Mouse (Mus musculus) G1E (cell line): ENCODE data around the gene Nrp1. TPM values are rescaled to one million over a fixed set of nuclear protein-coding genes. Genes with fewer than 3 reads are reported as not detected.

Source experiments
- ATAC-seq: 2 replicates; pipeline ENCODE4 v1.8.0; 2016; ENCODE audit warnings: mild to moderate bottlenecking; ENCODE audit not compliant: insufficient number of reproducible peaks, poor library complexity, low FRiP score, severe bottlenecking; ENCODE audit errors: extremely low read depth
- DNase-seq: peaks from one replicate; pipeline ENCODE4 v3.0.0; 2012; ENCODE audit warnings: low spot score
- H3K27me3 ChIP-seq: 2 replicates; pipeline ENCODE4 v1.6.1; 2012; ENCODE audit warnings: mild to moderate bottlenecking, low read length, inconsistent platforms; ENCODE audit not compliant: insufficient read depth
- H3K36me3 ChIP-seq: replicated peaks from 2 replicates; pipeline ENCODE3; 2012; ENCODE audit warnings: mild to moderate bottlenecking, inconsistent platforms
- H3K4me1 ChIP-seq: 2 replicates; pipeline ENCODE4 v1.6.1; 2012; ENCODE audit warnings: low read depth, low read length, inconsistent platforms, mixed read lengths; ENCODE audit not compliant: insufficient read depth
- H3K4me3 ChIP-seq: 2 replicates; pipeline ENCODE4 v1.5.1; 2012; ENCODE audit warnings: low read depth, mild to moderate bottlenecking, inconsistent platforms, low read length, moderate library complexity, mixed read lengths
- H3K9me3 ChIP-seq: replicated peaks from 2 replicates; pipeline ENCODE4 v1.6.1; 2012; ENCODE audit warnings: inconsistent platforms
- CTCF ChIP-seq: IDR thresholded peaks from 2 replicates; pipeline ENCODE4 v1.5.1; 2012; ENCODE audit warnings: low read depth, low read length, inconsistent platforms, mixed read lengths
- GATA1 ChIP-seq: IDR thresholded peaks from 2 replicates; pipeline ENCODE4 v1.6.1; 2012; ENCODE audit warnings: borderline replicate concordance, low read length, inconsistent platforms, mixed read lengths
- GATA2 ChIP-seq: IDR thresholded peaks from 2 replicates; pipeline ENCODE4 v1.6.1; 2012; ENCODE audit warnings: low read depth, low read length, inconsistent platforms, borderline replicate concordance
- POLR2AphosphoS5 ChIP-seq: IDR thresholded peaks from 2 replicates; pipeline ENCODE4 v1.6.1; 2012; ENCODE audit warnings: low read depth, low read length, inconsistent platforms; ENCODE audit not compliant: insufficient replicate concordance
- TAL1 ChIP-seq: conservative IDR thresholded peaks from 2 replicates; pipeline ENCODE4 v1.6.1; 2012; ENCODE audit warnings: low read depth, low read length, inconsistent platforms, mixed read lengths
- polyA plus RNA-seq: library from polyadenylated mRNA; stranded (reverse); fragments of >175 nt; gene quantifications from 2 replicates; pipeline ENCODE4 v1.2.3, GENCODE M21; 2012
- total RNA-seq, 2 experiments: library from RNA; stranded (forward) in 1 of 2; stranded (reverse) in 1 of 2; fragments of 200-1000 nt in 1 of 2; fragments of >200 nt in 1 of 2; fragmentation: Nextera tagmentation in 1 of 2; gene quantifications; 2 replicates each; pipeline ENCODE4 v1.2.3; 2014 to 2017

Nrp1 gene
- total and polyA plus RNA-seq, 3 experiments: 0.38 TPM; not detected in 2

DNA sequence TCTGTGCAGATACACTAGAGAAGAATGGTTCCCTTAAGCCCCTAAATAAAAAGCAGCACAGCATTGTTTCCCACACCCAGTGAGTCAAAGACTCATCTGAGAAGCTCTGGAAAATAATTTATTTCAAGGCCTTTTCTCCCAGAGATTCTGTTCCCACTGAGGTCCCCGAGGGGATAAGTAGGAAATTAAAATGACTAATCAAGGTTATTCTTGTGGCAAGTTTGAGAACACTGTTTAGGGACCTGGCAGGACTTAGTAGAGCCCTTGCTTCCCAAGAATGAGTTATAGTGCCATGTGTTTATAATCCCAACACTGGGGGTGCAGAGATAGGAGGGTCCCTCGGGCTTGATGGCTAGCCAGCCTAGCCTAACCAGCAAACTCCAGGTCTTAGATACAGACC is 127.6 kb downstream of the Nrp1 start:
- Histone ChIP-seq H3K9me3 (no peaks in the 10 kb centered on the region), H3K4me1 (no peaks in the 10 kb centered on the region), H3K27me3 (no peaks in the 10 kb centered on the region; the same call in 1 of the 2 replicates), H3K36me3 (no peaks in the 10 kb centered on the region), H3K4me3 (no peak overlapping the region)
- ATAC-seq (no peak), DNase-seq (no peak)
- TF ChIP-seq POLR2AphosphoS5: no peak
- no peak for TF ChIP-seq TAL1

DNA sequence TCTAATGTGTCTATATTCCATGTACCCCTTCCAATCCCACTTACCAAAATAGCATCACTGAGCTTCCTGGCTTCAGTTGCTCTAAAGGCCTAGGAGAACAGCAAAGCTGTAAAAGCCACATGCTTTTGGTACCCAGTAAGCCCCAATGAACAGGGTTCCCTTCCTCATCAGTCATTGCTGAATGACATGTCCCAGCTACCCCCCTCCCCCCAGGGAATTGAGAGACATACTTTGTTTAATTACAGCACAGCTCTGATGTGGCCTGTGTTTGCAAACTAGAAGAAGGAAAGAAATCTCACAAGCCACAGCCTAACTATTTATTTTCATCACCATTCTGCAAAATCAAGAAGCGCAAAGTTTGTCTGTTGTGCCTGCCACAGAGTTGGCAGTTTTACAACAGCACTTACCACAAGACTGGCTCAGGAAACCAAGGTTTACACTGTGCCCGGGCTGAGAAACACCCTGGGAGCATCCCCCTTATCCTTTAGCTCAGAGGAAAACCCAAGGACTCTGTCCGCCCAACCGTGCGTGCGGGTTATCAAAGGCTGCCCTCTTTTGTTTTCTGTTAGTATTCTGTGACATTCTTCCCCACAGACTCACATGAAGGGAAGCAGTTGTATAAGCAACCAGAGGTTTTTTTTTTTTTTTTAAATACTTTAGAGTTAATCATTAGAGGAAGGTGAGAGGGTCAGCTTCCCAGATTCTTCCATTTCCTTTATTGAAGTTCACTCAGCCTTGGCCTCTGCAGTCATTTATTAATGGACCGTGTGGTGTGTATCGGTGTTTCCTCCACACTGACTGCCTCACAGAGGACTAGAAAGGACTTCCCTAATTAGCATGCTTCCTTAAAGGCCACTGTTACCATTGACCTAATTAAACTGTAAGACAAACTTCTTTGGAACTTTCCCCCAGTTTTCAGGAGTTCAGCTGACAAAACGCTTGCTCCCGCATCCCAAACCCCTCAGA is 129.8 kb downstream of the Nrp1 start:
- Histone ChIP-seq H3K4me1 (no peaks in the 10 kb centered on the region), H3K27me3 (no peaks in the 10 kb centered on the region), H3K9me3 (no peaks in the 10 kb centered on the region), H3K36me3 (no peaks in the 10 kb centered on the region), H3K4me3 (no peak overlapping the region)
- DNase-seq (no peak), ATAC-seq (no peak)
- TF ChIP-seq TAL1 (no peak), POLR2AphosphoS5 (no peak), CTCF (no peak), GATA1 (no peak), GATA2 (no peak)

DNA sequence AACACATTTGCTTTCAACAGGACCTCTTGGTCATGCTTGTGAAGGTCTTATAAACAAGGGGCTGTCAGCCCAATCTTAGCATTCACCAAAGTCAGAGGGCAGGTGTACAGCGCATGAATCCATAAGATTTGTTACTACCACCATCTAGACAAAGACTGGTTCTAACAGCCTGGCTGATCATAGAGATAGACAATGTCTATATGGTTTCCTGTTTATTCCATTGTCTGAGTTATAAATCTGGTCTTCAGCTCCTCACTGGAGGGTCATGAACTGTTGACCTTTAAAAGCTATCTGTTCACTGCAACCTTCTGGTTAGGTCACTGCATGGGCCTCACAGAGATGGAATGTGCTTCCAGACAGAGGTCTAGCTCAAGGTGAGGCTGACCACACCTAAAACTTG is 130.9 kb downstream of the Nrp1 start:
- DNase-seq: no peak
- H3K9me3 ChIP-seq: no peaks in the 10 kb centered on the region

DNA sequence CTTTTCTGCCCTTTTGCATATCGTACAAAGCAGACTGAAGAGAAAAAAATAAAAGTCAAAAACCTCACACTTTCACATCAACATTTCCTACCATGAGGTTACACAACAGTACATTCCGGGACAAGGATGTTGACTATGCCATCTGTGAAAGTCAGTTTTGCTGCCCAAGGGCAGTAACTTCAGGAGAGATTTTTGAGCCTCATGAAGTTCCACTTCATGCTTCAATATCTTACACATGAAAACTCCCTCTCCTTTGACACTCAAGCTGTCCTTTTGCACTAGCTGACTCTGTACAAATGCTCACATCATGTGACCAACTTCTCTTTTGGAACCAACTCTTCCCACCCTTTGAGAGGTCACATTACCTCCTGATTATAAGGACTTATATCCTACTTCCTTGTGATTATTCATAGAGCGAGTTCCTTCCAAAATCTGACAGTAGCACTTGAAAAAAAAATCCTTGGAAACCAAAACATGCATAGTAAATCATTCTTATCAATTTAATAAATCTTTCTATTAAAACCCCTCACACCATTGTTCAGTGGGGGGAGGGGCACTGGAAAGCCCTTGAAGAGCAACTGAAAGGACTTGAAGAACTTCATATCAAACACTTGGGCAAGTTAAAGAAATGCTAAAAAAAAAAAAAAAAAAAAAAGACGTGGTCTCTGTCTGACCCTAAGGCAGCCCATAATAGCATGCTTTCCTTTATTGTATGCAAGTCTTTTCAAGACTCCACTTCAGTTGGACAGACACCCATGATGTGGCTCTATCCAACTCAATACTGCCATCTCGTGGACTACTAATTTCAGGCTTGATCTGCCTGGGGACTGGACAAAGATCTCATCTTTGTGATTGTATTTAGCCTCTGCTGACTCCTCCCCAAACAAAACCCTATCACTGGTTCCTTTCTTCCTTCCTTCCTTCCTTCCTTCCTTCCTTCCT is 133.0 kb downstream of the Nrp1 start:
- ATAC-seq (peak; percentile 54; the same call in 1 of the 2 replicates), DNase-seq (no peak)
- TF ChIP-seq CTCF: no peak
- TF ChIP-seq POLR2AphosphoS5: no peak
- no peak for TF ChIP-seq GATA1
- no peak for TF ChIP-seq GATA2
- TF ChIP-seq TAL1: no peak
- Histone ChIP-seq H3K4me1 (peaks cover 2% of the 10 kb centered on the region; the same call in 1 of the 2 replicates), H3K9me3 (no peaks in the 10 kb centered on the region), H3K27me3 (no peaks in the 10 kb centered on the region), H3K36me3 (no peaks in the 10 kb centered on the region), H3K4me3 (no peak overlapping the region)

More for the DNA sequence above, 130.9 kb downstream of the Nrp1 start:
- no peak for TF ChIP-seq GATA2
- no peak for TF ChIP-seq GATA1
- no peak for TF ChIP-seq TAL1
- no peak for TF ChIP-seq CTCF
- TF ChIP-seq POLR2AphosphoS5: no peak
- H3K36me3 ChIP-seq: no peaks in the 10 kb centered on the region
- no peaks in the 10 kb centered on the region for H3K27me3 ChIP-seq
- no peaks in the 10 kb centered on the region for H3K4me1 ChIP-seq
- H3K4me3 ChIP-seq: no peak overlapping the region
- ATAC-seq: no peak

DNA sequence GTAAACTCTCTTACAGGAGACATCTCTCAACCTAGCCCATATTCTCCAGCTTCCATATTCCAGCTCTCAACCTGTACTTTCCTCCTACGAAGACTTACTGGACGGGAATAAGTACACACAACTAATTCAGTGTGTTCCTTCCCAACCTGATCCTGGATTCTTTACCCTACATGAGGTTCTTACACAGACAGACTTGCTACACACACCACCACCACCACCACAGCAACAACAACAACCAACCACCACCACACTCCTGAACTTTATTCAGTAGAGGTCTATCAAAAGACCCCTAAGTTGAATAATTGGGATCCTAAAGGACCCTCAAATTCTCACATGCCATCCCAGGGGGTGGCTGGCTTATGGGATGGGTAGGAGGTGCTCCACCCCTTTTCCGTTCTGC is 135.4 kb downstream of the Nrp1 start:
- no peak for TF ChIP-seq GATA2
- TF ChIP-seq POLR2AphosphoS5: no peak
- TF ChIP-seq GATA1: no peak
- no peak for TF ChIP-seq CTCF
- TF ChIP-seq TAL1: no peak
- ATAC-seq (no peak), DNase-seq (no peak)
- Histone ChIP-seq H3K4me3 (no peak overlapping the region), H3K36me3 (no peaks in the 10 kb centered on the region), H3K4me1 (peaks cover 3% of the 10 kb centered on the region; the same call in 1 of the 2 replicates), H3K27me3 (no peaks in the 10 kb centered on the region), H3K9me3 (no peaks in the 10 kb centered on the region)

DNA sequence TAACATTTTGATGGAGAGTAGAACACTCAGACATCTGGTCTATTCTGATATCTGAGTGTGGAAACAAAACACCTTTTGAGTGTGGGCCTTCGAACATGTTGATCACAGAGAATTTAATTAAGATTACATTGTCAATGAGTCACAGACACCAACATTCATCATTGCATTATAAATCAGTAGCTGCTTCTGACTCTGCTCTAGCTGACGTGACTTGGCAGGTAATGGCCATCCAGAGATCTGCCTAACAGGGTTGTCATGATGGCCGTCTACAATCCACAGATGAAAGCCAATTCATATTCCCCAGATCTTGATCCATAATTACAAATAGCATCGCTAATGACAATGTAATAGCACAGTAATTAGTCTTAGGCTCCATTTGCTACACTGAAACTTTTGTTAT is 140.4 kb downstream of the Nrp1 start:
- no peaks in the 10 kb centered on the region for H3K27me3 ChIP-seq
- H3K36me3 ChIP-seq: no peaks in the 10 kb centered on the region
- H3K4me3 ChIP-seq: no peak overlapping the region
- no peak for DNase-seq
- H3K9me3 ChIP-seq: no peaks in the 10 kb centered on the region
- TF ChIP-seq GATA2 (no peak), POLR2AphosphoS5 (no peak), GATA1 (no peak), CTCF (no peak), TAL1 (no peak)
- no peak for ATAC-seq
- H3K4me1 ChIP-seq: peaks cover 3% of the 10 kb centered on the region; the same call in 1 of the 2 replicates
